ENCODE assay signal across 9 mouse cellular contexts in the genomic region with DNA sequence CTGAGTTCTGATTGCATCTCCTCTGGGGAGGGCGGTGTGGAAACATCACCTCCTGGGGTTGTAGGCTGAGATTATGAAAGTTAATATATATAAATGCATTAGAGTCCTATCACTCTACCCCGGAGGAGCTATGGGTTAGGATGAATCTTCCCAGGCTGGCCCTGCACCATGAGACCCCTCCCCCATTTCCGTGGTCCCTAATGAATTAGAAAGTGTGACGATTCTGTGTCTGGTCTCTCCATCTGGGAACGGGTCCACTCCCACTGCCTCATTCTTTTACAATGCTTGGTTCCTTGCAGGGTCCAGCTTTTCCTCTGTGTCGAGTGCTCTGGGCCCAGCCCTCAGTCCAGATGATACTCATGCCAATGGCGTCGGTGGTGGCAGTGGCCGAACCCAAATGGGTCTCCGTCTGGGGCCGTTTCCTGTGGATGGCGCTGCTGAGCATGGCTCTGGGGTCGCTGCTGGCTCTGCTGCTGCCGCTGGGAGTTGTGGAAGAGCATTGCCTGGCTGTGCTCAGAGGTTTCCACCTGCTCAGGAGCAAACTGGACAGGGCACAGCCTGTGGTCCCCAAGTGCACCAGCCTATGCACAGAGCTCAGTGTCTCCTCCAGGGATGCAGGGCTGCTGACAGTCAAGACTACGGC. TPM values are rescaled to one million over a fixed set of nuclear protein-coding genes. Genes with fewer than 3 reads are reported as not detected.
DNase-seq lines count a peak whose midpoint lies in the region; ATAC-seq and TF ChIP-seq lines count a peak whose summit lies in the region.
"Had no signal": no experiment of that assay in that cellular context is flagged by ENCODE, and none has a peak within 500 bp of the region (broad histone marks: within the 10 kb centered on the region; RNA-seq: fewer than 3 reads in every experiment).

No protein-coding gene starts in this region.

- 44% methylated on average over 15 of the region's 15 CpGs for WGBS in heart, embryonic 14.5 days
- 46% methylated on average over 15 of the region's 15 CpGs for WGBS in forebrain, embryonic 10.5 days
- WGBS in liver, embryonic 13.5 days (ENCODE audit: insufficient replicate concordance), result 41% methylated on average over 15 of the region's 15 CpGs

- no peak for TF ChIP-seq POLR2A in ES-Bruce4 (IDR thresholded peaks at IDR 0.05; ENCODE audit: insufficient read depth, low read length)

- H3K4me3 ChIP-seq in heart, embryonic 14.5 days (ENCODE audit: control insufficient read depth in 1 of 2, insufficient read depth in 1 of 2, low read depth in 1 of 2, low read length in 2 of 2), result peak overlapping the region; percentile 71 to 83
- H3K4me3 ChIP-seq in ES-Bruce4 (ENCODE audit: low read depth, low read length), result peak overlapping the region; percentile 72
- peak overlapping the region; percentile 82 for H3K4me3 ChIP-seq in forebrain, embryonic 10.5 days
- H3K4me3 ChIP-seq in liver, embryonic 13.5 days (replicated peaks), result peak overlapping the region; percentile 76

- peak overlapping the region in 1 of 2 experiments; percentile 89; a peak in 1 of 4 replicates for H3K27ac ChIP-seq in heart, embryonic 14.5 days (replicated peaks in 1 of 2; ENCODE audit: control insufficient read depth in 1 of 2, insufficient read depth in 1 of 2, low read depth in 2 of 2, low read length in 2 of 2)
- no peak overlapping the region for H3K27ac ChIP-seq in ES-Bruce4 (ENCODE audit: insufficient read depth, low read length)
- H3K27ac ChIP-seq in forebrain, embryonic 10.5 days, result peak overlapping the region; percentile 91; the same call in 1 of the 2 replicates
- peak overlapping the region; percentile 89 for H3K27ac ChIP-seq in liver, embryonic 13.5 days

- peaks cover 8 to 9% of the 10 kb centered on the region in 2 experiments for H3K4me1 ChIP-seq in heart, embryonic 14.5 days (ENCODE audit: control insufficient read depth in 2 of 2, insufficient read depth in 2 of 2, low read length in 2 of 2)
- H3K4me1 ChIP-seq in ES-Bruce4 (ENCODE audit: control insufficient read depth, insufficient read depth, low read length), result no peaks in the 10 kb centered on the region
- peaks cover 27% of the 10 kb centered on the region for H3K4me1 ChIP-seq in forebrain, embryonic 10.5 days
- peaks cover 26% of the 10 kb centered on the region for H3K4me1 ChIP-seq in liver, embryonic 13.5 days (replicated peaks)

- peaks cover 46% of the 10 kb centered on the region for H3K36me3 ChIP-seq in heart, embryonic 14.5 days (ENCODE audit: control insufficient read depth, insufficient read depth, low read length)
- no peaks in the 10 kb centered on the region for H3K36me3 ChIP-seq in ES-Bruce4 (ENCODE audit: control insufficient read depth, insufficient read depth, low read length, poor library complexity, severe bottlenecking)
- H3K36me3 ChIP-seq in forebrain, embryonic 10.5 days (replicated peaks), result peaks cover 43% of the 10 kb centered on the region
- peaks cover 44% of the 10 kb centered on the region for H3K36me3 ChIP-seq in liver, embryonic 13.5 days

- ATAC-seq in heart, embryonic 14.5 days (ENCODE audit: insufficient number of reproducible peaks, insufficient read depth, low FRiP score, low read depth), result no peak
- no peak for ATAC-seq in liver, embryonic 13.5 days (ENCODE audit: low read depth)

- H3K9me3 ChIP-seq in heart, embryonic 14.5 days (ENCODE audit: control insufficient read depth, low read length), result no peaks in the 10 kb centered on the region
- H3K9me3 ChIP-seq in ES-Bruce4 (replicated peaks; ENCODE audit: control insufficient read depth, insufficient read depth, low read length, poor library complexity, severe bottlenecking), result no peaks in the 10 kb centered on the region
- no peaks in the 10 kb centered on the region for H3K9me3 ChIP-seq in forebrain, embryonic 10.5 days
- H3K9me3 ChIP-seq in liver, embryonic 13.5 days (replicated peaks), result no peaks in the 10 kb centered on the region

- TF ChIP-seq EP300 in ES-Bruce4 (IDR thresholded peaks at IDR 0.05; ENCODE audit: insufficient read depth, low read depth, low read length), result no peak

- TF ChIP-seq CTCF in ES-Bruce4 (IDR thresholded peaks at IDR 0.05; ENCODE audit: low read depth, low read length), result peak; percentile 1

- H3K9ac ChIP-seq in heart, embryonic 14.5 days (ENCODE audit: low read length), result peak overlapping the region; percentile 73
- no peak overlapping the region for H3K9ac ChIP-seq in ES-Bruce4 (ENCODE audit: low read depth, poor library complexity, severe bottlenecking)
- peak overlapping the region; percentile 80 for H3K9ac ChIP-seq in liver, embryonic 13.5 days

- H3K27me3 ChIP-seq in heart, embryonic 14.5 days (ENCODE audit: control insufficient read depth, insufficient read depth, low read length), result 0 out of 2 replicates have a peak, but pooled peaks cover 3% of the 10 kb centered on the region
- no peaks in the 10 kb centered on the region for H3K27me3 ChIP-seq in ES-Bruce4 (ENCODE audit: control insufficient read depth, insufficient read depth, low read length, poor library complexity, severe bottlenecking)
- no peaks in the 10 kb centered on the region for H3K27me3 ChIP-seq in forebrain, embryonic 10.5 days (ENCODE audit: poor library complexity, severe bottlenecking)
- H3K27me3 ChIP-seq in liver, embryonic 13.5 days, result no peaks in the 10 kb centered on the region

- intact Hi-C loops in heart, postnatal 10 days (cut with DNase I), result no loop called here

- DNase-seq in heart, postnatal 10 days, result no peak
- DNase-seq in forebrain, embryonic 10.5 days (ENCODE audit: extremely low spot score, low spot score), result no peak
- DNase-seq in liver, embryonic 13.5 days, result no peak
- DNase-seq in right cerebral cortex, adult 2 months (ENCODE audit: low spot score in 2 of 2), result no peak
- no peak for DNase-seq in embryo, embryonic 10.5 days (ENCODE audit: low spot score)
- no peak for DNase-seq in layer of hippocampus, postnatal 36 days

- peak overlapping the region; percentile 85 for H3K4me2 ChIP-seq in heart, embryonic 14.5 days (ENCODE audit: low read length)
- peak overlapping the region; percentile 89 for H3K4me2 ChIP-seq in liver, embryonic 13.5 days

RNA-seq across cellular contexts. Expression of gene Ficd, which starts 1.0 kb away (rescaled TPM):
- polyA plus RNA-seq in heart, embryonic 14.5 days (2014; fragmentation: Nextera tagmentation; extraction: Ambion mirVana), result 4.0 and 4.6 TPM in 2 replicates
- total RNA-seq in heart, postnatal 10 days (2021), result 1 to 10 TPM; 5.4 to 5.8 TPM
- polyA plus RNA-seq in ES-Bruce4 (2011; ENCODE audit: insufficient read depth, insufficient read length, low read depth, missing spikeins), result 2.8 and 3.4 TPM in 2 replicates
- polyA plus RNA-seq in forebrain, embryonic 10.5 days (2016; fragmentation: Nextera tagmentation; extraction: Ambion mirVana), result 2.9 and 4.9 TPM in 2 replicates
- 2.2 and 2.5 TPM in 2 replicates for polyA plus RNA-seq in liver, embryonic 13.5 days (2015; fragmentation: Nextera tagmentation; extraction: Ambion mirVana)
- total RNA-seq in layer of hippocampus, postnatal 36 days (2021), result 10 to 100 TPM; 11.8 to 12.6 TPM

RNA-seq across cellular contexts. Expression of gene 1700069L16Rik, which starts 12.1 kb away (rescaled TPM):
- polyA plus RNA-seq in heart, embryonic 14.5 days (2014; fragmentation: Nextera tagmentation; extraction: Ambion mirVana), result not detected in 2 replicates
- not detected for total RNA-seq in heart, postnatal 10 days (2021)
- not detected in 2 replicates for polyA plus RNA-seq in ES-Bruce4 (2011; ENCODE audit: insufficient read depth, insufficient read length, low read depth, missing spikeins)
- not detected in 2 replicates for polyA plus RNA-seq in forebrain, embryonic 10.5 days (2016; fragmentation: Nextera tagmentation; extraction: Ambion mirVana)
- not detected in 2 replicates for polyA plus RNA-seq in liver, embryonic 13.5 days (2015; fragmentation: Nextera tagmentation; extraction: Ambion mirVana)
- not detected for total RNA-seq in layer of hippocampus, postnatal 36 days (2021)
- polyA plus RNA-seq: brain, embryonic 14.5 days had no signal

RNA-seq across cellular contexts. Expression of gene Sart3, which starts 35.7 kb away (rescaled TPM):
- 25.9 and 27.7 TPM in 2 replicates for polyA plus RNA-seq in heart, embryonic 14.5 days (2014; fragmentation: Nextera tagmentation; extraction: Ambion mirVana)
- 10 to 100 TPM; 19.6 to 20.5 TPM for total RNA-seq in heart, postnatal 10 days (2021)
- polyA plus RNA-seq in ES-Bruce4 (2011; ENCODE audit: insufficient read depth, insufficient read length, low read depth, missing spikeins), result 45.0 and 49.0 TPM in 2 replicates
- 74.6 and 78.3 TPM in 2 replicates for polyA plus RNA-seq in forebrain, embryonic 10.5 days (2016; fragmentation: Nextera tagmentation; extraction: Ambion mirVana)
- 21.2 and 24.2 TPM in 2 replicates for polyA plus RNA-seq in liver, embryonic 13.5 days (2015; fragmentation: Nextera tagmentation; extraction: Ambion mirVana)
- total RNA-seq in layer of hippocampus, postnatal 36 days (2021), result 10 to 100 TPM; 51.2 to 56.8 TPM

RNA-seq across cellular contexts. Expression of gene Iscu, which starts 35.9 kb away (rescaled TPM):
- polyA plus RNA-seq in heart, embryonic 14.5 days (2014; fragmentation: Nextera tagmentation; extraction: Ambion mirVana), result 128 and 132 TPM in 2 replicates
- total RNA-seq in heart, postnatal 10 days (2021), result 100 to 1,000 TPM; 122 to 123 TPM
- polyA plus RNA-seq in ES-Bruce4 (2011; ENCODE audit: insufficient read depth, insufficient read length, low read depth, missing spikeins), result 47.5 and 58.2 TPM in 2 replicates
- 102 and 106 TPM in 2 replicates for polyA plus RNA-seq in forebrain, embryonic 10.5 days (2016; fragmentation: Nextera tagmentation; extraction: Ambion mirVana)
- 104 and 106 TPM in 2 replicates for polyA plus RNA-seq in liver, embryonic 13.5 days (2015; fragmentation: Nextera tagmentation; extraction: Ambion mirVana)
- 100 to 1,000 TPM; 110 to 126 TPM for total RNA-seq in layer of hippocampus, postnatal 36 days (2021)
